Mouse (Mus musculus) embryonic facial prominence, embryonic 14.5 days (tissue): ENCODE measurements around the gene Ooep. TPM values are rescaled to one million over a fixed set of nuclear protein-coding genes. Genes with fewer than 3 reads are reported as not detected.
"Not testable (repeated sequence)": the region's sequence is repeated elsewhere in the genome, so short reads cannot be mapped to it uniquely, and the experiment has no call there.

ENCODE experiments used
- ATAC-seq: fragments of 200-750 bp; cut with Nextera tagmentation; 2 replicates; pipeline ENCODE4 v1.8.0; 2017; ENCODE audit warnings: low read depth, moderate number of reproducible peaks, moderate TSS enrichment
- DNase-seq: peaks from one replicate; pipeline ENCODE4 v3.0.0-alpha.2; 2015; ENCODE audit warnings: low spot score
- H3K27ac ChIP-seq: fragments of 300-500 bp; sonication (generic); replicated peaks from 2 replicates; pipeline ENCODE4 v1.5.1; 2014; ENCODE audit warnings: low read depth, mild to moderate bottlenecking, low read length, moderate library complexity
- H3K27me3 ChIP-seq: fragments of 300-500 bp; sonication (generic); replicated peaks from 2 replicates; pipeline ENCODE4 v1.6.1; 2014; ENCODE audit warnings: low read length; ENCODE audit not compliant: control insufficient read depth, insufficient read depth
- H3K36me3 ChIP-seq: fragments of 300-500 bp; sonication (generic); 2 replicates; pipeline ENCODE4 v1.6.1; 2014; ENCODE audit warnings: low read length, mixed read lengths; ENCODE audit not compliant: control insufficient read depth, insufficient read depth
- H3K4me1 ChIP-seq: fragments of 300-500 bp; sonication (generic); 2 replicates; pipeline ENCODE4 v1.6.1; 2014; ENCODE audit warnings: antibody characterized with exemption, low read length; ENCODE audit not compliant: control insufficient read depth, insufficient read depth
- H3K4me2 ChIP-seq: fragments of 300-500 bp; sonication (generic); 2 replicates; pipeline ENCODE4 v1.6.1; 2014; ENCODE audit warnings: low read depth, mild to moderate bottlenecking, low read length, moderate library complexity, mixed read lengths
- H3K4me3 ChIP-seq: fragments of 300-500 bp; sonication (generic); 2 replicates; pipeline ENCODE4 v1.5.1; 2014; ENCODE audit warnings: low read depth, mild to moderate bottlenecking, low read length
- H3K9ac ChIP-seq: fragments of 300-500 bp; sonication (generic); 2 replicates; pipeline ENCODE4 v1.6.1; 2014; ENCODE audit warnings: low read depth, mild to moderate bottlenecking, low read length, moderate library complexity, mixed read lengths
- H3K9me3 ChIP-seq: fragments of 300-500 bp; sonication (generic); 2 replicates; pipeline ENCODE4 v1.6.1; 2016; ENCODE audit warnings: low read length; ENCODE audit not compliant: control insufficient read depth
- WGBS: fragments of 180-500 bp; shearing (Covaris S2); extraction: QIAGEN DNeasy Blood & Tissue Kit; methylation state at CpG from one replicate; pipeline ENCODE4 v1.1.7; 2014; 5-methylcytosine and 5-hydroxymethylcytosine counted together
- polyA plus RNA-seq: library from polyadenylated mRNA; unstranded; fragments of >200 nt; fragmentation: Nextera tagmentation; extraction: Ambion mirVana; gene quantifications from 2 replicates; pipeline ENCODE4 v1.2.1, GENCODE M21; 2014

Gene Ooep
- polyA plus RNA-seq, 1 experiment from 2014 or later, result 3.7 TPM

DNA sequence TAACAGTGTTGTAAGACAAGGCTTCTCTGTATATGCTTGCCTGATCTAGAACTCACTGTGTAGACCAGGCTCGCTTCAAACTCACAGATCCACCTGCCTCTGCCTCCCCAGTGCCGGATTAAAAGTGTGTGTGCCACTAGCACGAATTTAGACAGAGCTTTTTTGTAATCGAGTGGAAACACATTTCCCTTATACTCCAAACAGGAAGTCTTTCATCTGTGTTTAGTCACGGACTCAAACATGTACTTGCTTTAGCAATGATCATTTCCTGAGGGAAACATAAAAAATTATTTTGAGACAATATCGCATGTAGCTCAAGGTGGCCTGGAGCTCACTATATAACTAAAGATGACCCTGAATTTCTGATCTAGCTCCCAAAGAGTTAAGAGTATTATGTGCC, 15.2 kb downstream of the Ooep start:
- Histone ChIP-seq H3K36me3 (no peaks in the 10 kb centered on the region), H3K27ac (no peak overlapping the region), H3K4me2 (no peak overlapping the region), H3K9ac (no peak overlapping the region), H3K4me1 (no peaks in the 10 kb centered on the region), H3K27me3 (no peaks in the 10 kb centered on the region), H3K9me3 (no peaks in the 10 kb centered on the region), H3K4me3 (no peak overlapping the region)
- ATAC-seq (no peak), DNase-seq (no peak)
- 54% methylated on average over 6 of the region's 6 CpGs for WGBS

DNA sequence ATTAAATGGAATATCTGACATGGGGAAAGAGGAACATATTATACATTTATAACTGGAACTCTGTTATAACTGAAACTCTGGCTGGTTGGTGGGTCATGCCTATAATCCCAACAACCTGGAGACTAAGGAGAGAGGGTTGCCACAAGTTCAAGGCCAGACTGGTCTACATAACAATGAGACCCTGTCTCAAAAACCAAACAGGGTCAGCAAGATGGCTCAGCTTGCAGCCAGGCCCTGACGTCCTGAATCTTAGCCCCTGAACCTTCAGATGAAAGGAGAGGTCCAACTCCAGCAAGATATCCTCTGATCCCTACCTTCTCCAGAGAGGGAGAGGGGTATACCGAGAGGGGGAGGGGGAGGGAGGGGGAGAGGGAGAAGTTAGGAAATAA, 18.0 kb downstream of the Ooep start:
- ATAC-seq (no peak), DNase-seq (no peak)
- no peaks in the 10 kb centered on the region for H3K36me3 ChIP-seq
- H3K4me1 ChIP-seq, result no peaks in the 10 kb centered on the region
- no peak overlapping the region for H3K4me3 ChIP-seq
- no peaks in the 10 kb centered on the region for H3K9me3 ChIP-seq
- H3K27ac ChIP-seq, result no peak overlapping the region
- H3K9ac ChIP-seq, result no peak overlapping the region
- WGBS, result 32% methylated on average over 2 of the region's 2 CpGs
- H3K4me2 ChIP-seq, result no peak overlapping the region
- H3K27me3 ChIP-seq, result no peaks in the 10 kb centered on the region

DNA sequence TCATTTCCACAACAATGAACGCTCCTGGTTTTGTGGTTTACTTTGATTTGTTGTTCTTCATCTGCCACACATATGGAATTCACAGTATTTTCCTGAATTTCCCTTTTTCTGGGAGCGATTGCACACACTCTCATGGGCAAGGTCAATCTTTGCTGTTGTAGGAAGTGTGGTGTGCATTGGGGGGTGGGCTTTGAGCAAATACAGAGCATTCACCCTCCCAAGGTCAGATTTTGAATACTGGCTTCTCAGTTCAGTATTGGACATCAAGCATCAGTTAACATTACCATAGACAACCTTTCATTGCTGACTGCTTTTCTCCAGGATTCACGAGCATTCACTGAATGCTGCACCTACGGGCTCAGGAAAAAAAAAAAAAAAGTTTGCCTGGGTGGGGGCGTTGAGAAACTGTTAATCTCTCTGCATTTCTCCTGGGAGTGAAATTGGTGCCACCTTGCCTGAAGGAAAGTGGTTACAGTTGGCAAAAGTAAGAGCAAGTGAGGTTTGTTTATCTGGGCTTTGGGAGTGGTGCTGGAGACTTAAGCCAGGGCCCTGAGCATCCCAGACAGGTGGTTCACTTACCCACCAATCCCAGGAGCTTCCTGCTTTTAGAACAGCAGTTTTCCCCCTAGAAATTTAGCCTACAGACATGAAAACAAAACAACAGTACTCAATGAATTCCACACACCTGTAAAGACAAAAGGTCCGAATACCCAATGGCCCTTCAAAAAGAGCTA, 18.6 kb downstream of the Ooep start:
- H3K4me1 ChIP-seq, result no peaks in the 10 kb centered on the region
- DNase-seq (no peak), ATAC-seq (no peak)
- H3K27me3 ChIP-seq, result no peaks in the 10 kb centered on the region
- no peaks in the 10 kb centered on the region for H3K9me3 ChIP-seq
- 75% methylated on average over 6 of the region's 6 CpGs for WGBS
- H3K9ac ChIP-seq, result no peak overlapping the region
- H3K27ac ChIP-seq, result no peak overlapping the region
- H3K4me2 ChIP-seq, result no peak overlapping the region
- no peak overlapping the region for H3K4me3 ChIP-seq
- no peaks in the 10 kb centered on the region for H3K36me3 ChIP-seq

DNA sequence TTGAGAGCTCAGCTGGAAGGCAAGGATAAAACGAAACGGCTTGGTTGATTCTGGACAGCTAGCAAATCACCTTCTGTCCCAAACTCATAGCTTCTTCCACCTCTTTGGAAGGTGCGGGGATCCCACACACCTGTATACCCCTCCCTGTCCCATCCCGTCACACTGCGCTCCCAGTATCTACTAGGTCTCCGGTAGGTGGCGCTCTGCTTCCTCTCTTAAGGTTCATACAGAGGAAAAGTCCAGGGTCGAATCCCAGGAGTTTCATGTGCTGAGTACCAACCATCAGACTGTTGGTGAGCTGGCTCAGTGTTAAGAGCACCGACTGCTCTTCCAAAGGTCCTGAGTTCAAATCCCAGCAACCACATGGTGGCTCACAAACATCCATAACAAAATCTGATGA, 20.5 kb downstream of the Ooep start:
- Histone ChIP-seq H3K4me1 (no peaks in the 10 kb centered on the region), H3K27me3 (no peaks in the 10 kb centered on the region), H3K4me3 (no peak overlapping the region), H3K4me2 (no peak overlapping the region), H3K36me3 (no peaks in the 10 kb centered on the region), H3K9ac (no peak overlapping the region), H3K9me3 (no peaks in the 10 kb centered on the region), H3K27ac (no peak overlapping the region)
- ATAC-seq (peak; percentile 47; the same call in 1 of the 2 replicates), DNase-seq (peak; percentile 80)
- 15% methylated on average over 9 of the region's 9 CpGs for WGBS

DNA sequence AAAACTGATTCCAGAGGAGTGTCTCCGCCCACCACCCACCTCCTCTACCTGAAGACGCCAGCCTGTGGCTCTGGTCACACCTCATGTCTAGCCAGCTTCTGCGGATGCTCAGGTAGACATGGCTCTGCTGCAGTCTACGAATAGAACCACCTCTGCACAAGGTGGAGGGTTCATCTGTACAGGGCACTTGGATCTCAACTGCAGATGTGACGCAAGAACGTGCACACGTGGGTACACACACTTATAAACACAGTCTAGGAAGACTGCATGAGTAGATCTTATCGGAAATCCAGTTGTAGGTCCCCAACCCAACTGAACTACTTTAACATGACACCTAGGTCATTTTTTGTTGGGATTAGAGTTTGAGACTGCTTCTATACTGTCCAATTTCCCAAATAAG, 22.9 kb downstream of the Ooep start, which contains the start of gene Gsta2:
Gene Gsta2, minus strand, starts transcription at position 178 of the 400 bp plus-strand sequence.
- DNase-seq (no peak), ATAC-seq (no peak)
- no peaks in the 10 kb centered on the region for H3K27me3 ChIP-seq

DNA sequence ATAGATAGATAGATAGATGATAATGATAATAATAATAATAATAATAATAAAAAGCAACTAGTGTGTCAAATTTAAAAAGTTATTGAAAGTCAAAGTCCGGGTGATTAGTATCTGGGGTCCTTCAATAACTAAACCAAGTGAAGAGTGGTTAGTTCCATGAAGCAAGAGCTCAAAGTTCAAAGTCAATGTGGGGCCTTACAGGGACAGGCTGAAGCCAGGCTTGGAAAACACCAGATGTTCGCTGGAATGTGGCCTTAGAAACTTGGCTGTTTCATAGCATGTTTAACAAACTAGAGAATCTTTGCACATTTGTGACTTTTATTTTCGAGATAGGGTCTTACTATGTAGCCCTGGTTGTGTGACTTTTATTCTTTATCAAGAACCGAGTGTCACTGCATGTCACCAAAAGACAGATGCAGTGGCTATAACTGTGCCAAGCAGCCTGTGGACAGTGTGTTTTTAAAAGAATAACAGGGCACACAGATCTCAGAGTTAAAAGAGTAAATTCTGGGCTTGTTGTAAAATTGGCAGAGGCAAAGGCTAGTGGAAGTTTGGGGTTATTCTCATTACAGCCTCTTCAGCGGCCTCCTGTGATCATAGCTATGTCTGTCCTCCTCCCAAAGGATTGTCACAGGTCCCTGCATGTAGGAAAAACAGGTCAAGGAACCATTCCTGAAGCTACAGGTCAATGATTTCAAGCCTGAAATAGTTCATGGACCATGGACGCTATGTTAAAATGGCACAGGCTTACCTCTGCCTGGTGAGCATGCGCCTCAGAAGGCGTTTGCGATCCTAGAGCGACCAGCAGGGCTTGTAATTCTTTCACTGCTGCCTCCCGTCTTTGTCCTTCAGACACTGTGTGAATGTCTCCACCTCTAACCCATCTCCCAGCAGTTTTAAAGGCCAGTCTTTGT, 23.6 kb downstream of the Ooep start:
- DNase-seq, result no peak
- WGBS, result 77% methylated on average over 11 of the region's 11 CpGs
- no peak for ATAC-seq

More for the DNA sequence above, 22.9 kb downstream of the Ooep start, which contains the start of gene Gsta2:
- Histone ChIP-seq H3K27ac (no peak within 1 kb of the TSS), H3K4me1 (no peaks in the 10 kb centered on the region), H3K9me3 (no peaks in the 10 kb centered on the region), H3K4me2 (no peak within 1 kb of the TSS), H3K9ac (no peak within 1 kb of the TSS), H3K4me3 (no peak within 1 kb of the TSS), H3K36me3 (no peaks in the 10 kb centered on the region)
- WGBS, result 93% methylated on average over 8 of the region's 8 CpGs

DNA sequence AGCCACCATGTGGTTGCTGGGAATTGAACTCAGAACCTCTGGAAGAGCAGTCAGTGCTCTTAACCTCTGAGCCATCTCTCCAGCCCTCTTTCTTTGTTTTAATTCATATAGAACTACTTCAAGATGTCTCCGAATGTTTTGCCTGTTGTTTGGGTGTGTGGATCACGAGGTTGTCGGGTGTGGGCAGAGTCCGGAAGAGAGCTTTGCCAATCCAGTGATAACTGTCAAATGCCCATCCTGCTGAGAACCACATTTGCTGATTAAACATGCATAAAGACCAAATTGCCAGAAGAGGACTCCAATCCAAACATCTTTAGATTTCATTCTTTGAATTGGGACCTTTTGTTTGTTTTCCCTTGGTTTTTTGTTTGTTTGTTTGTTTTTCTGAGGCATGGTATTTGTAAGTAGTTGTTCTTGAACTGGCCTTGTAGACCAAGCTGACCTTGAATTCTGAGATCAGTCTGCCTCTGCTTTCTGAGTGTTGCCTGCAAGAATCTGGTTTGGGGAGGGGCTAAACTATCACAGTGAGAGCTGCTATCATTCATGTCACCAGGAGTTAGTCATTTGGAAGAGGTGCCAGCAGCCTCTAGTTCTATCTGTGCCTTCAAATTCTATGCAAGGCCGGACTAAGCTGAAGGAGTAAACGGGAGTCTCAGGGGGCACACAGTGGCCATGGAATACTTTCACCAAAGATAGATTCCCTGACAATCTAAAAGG, 26.9 kb downstream of the Ooep start:
- DNase-seq (no peak), ATAC-seq (no peak)
- H3K4me1 ChIP-seq, result no peaks in the 10 kb centered on the region
- H3K4me3 ChIP-seq, result no peak overlapping the region
- H3K27me3 ChIP-seq, result no peaks in the 10 kb centered on the region
- H3K9ac ChIP-seq, result no peak overlapping the region
- WGBS, result 83% methylated on average over 6 of the region's 6 CpGs
- no peaks in the 10 kb centered on the region for H3K9me3 ChIP-seq
- no peak overlapping the region for H3K4me2 ChIP-seq
- no peaks in the 10 kb centered on the region for H3K36me3 ChIP-seq
- H3K27ac ChIP-seq, result no peak overlapping the region

More for the DNA sequence above, 23.6 kb downstream of the Ooep start:
- H3K4me3 ChIP-seq, result no peak overlapping the region
- H3K4me2 ChIP-seq, result no peak overlapping the region
- no peaks in the 10 kb centered on the region for H3K4me1 ChIP-seq
- H3K9ac ChIP-seq, result no peak overlapping the region
- no peaks in the 10 kb centered on the region for H3K9me3 ChIP-seq
- H3K36me3 ChIP-seq, result no peaks in the 10 kb centered on the region
- H3K27ac ChIP-seq, result no peak overlapping the region
- H3K27me3 ChIP-seq, result no peaks in the 10 kb centered on the region

DNA sequence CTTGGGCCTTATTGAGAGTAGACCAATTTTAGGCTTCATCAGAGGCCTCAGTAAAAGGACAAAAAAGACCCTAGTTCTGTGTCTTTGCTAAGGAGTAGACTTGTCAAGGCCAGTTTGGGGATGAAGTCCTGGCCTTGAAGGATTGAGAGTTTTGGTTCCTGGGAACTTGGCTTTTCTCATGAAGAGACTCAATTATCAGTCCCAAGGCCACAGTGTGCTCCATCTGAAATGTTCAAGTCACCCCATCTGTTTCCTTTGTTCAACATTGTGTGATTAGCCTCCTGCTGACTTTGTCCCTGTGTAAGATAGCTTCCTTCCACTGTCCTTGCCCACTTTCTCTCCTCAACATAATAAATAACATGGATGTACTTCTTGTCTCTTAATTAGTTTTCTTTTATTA, 28.5 kb downstream of the Ooep start:
- not testable (repeated sequence) for ATAC-seq, H3K36me3 ChIP-seq, DNase-seq, H3K27me3 ChIP-seq, H3K9me3 ChIP-seq, H3K4me3 ChIP-seq, H3K4me2 ChIP-seq, H3K9ac ChIP-seq, H3K27ac ChIP-seq, H3K4me1 ChIP-seq
